Mouse (Mus musculus): ENCODE measurements around the gene Zdhhc11.
A peak's percentile ranks its signal among the peaks of the same experiment; 100 is the strongest.
"Not testable (repeated sequence)": the region's sequence is repeated elsewhere in the genome, so short reads cannot be mapped to it uniquely, and the experiment has no call there.

The Zdhhc11 gene

GRCm38 (mm10) chr13:74008216-74008615 lies 44.6 kb downstream of the Zdhhc11 start:
- DNase-seq: not testable (repeated sequence)

GRCm38 (mm10) chr13:74008948-74009718 lies 45.5 kb downstream of the Zdhhc11 start, which contains the start of gene Tppp:
TSS of gene Tppp (plus strand) at chr13:74009407.
- DNase-seq: peak; percentile 94

- DNase-seq: peak; percentile 79
Observed at GRCm38 (mm10) chr13:74009791-74010614, 46.4 kb downstream of the Zdhhc11 start.

- no peak for DNase-seq
Observed at GRCm38 (mm10) chr13:74010678-74011077, 47.0 kb downstream of the Zdhhc11 start.

GRCm38 (mm10) chr13:74015908-74016307 lies 52.3 kb downstream of the Zdhhc11 start:
- DNase-seq: no peak

- DNase-seq: no peak
Observed at GRCm38 (mm10) chr13:74017426-74017825, 53.8 kb downstream of the Zdhhc11 start.

GRCm38 (mm10) chr13:74019006-74019405 lies 55.4 kb downstream of the Zdhhc11 start:
- not testable (repeated sequence) for DNase-seq

GRCm38 (mm10) chr13:74025151-74026081 lies 61.8 kb downstream of the Zdhhc11 start:
- peak; percentile 39 for DNase-seq

GRCm38 (mm10) chr13:74026215-74026614 lies 62.6 kb downstream of the Zdhhc11 start:
- DNase-seq: peak; percentile 57

- DNase-seq: no peak
Observed at GRCm38 (mm10) chr13:74028116-74028515, 64.5 kb downstream of the Zdhhc11 start.

GRCm38 (mm10) chr13:74029013-74029412 lies 65.4 kb downstream of the Zdhhc11 start:
- DNase-seq: no peak

GRCm38 (mm10) chr13:74030691-74031090 lies 67.0 kb downstream of the Zdhhc11 start:
- no peak for DNase-seq

GRCm38 (mm10) chr13:74031133-74031532 lies 67.5 kb downstream of the Zdhhc11 start:
- no peak for DNase-seq

GRCm38 (mm10) chr13:74034756-74035155 lies 71.1 kb downstream of the Zdhhc11 start:
- no peak for DNase-seq

GRCm38 (mm10) chr13:74035776-74036175 lies 72.1 kb downstream of the Zdhhc11 start:
- no peak for DNase-seq

GRCm38 (mm10) chr13:74039926-74040325 lies 76.3 kb downstream of the Zdhhc11 start:
- no peak for DNase-seq
